Mouse (Mus musculus) testis, adult 2 months (tissue): ENCODE measurements around the gene Ugt1a9.
"Not testable (repeated sequence)": the region's sequence is repeated elsewhere in the genome, so short reads cannot be mapped to it uniquely, and the experiment has no call there.

Source experiments
- CTCF ChIP-seq: fragments of 200-500 bp; IDR thresholded peaks from 2 replicates; pipeline ENCODE4 v1.5.1; 2012; ENCODE audit warnings: low read depth, mild to moderate bottlenecking, inconsistent platforms, low read length, moderate library complexity; ENCODE audit not compliant: control insufficient read depth, insufficient read depth, insufficient replicate concordance
- POLR2A ChIP-seq: fragments of 200-500 bp; IDR thresholded peaks from 2 replicates; pipeline ENCODE4 v1.6.1; 2012; ENCODE audit warnings: low read depth, mild to moderate bottlenecking, inconsistent platforms, low read length, moderate library complexity; ENCODE audit not compliant: control insufficient read depth

DNA sequence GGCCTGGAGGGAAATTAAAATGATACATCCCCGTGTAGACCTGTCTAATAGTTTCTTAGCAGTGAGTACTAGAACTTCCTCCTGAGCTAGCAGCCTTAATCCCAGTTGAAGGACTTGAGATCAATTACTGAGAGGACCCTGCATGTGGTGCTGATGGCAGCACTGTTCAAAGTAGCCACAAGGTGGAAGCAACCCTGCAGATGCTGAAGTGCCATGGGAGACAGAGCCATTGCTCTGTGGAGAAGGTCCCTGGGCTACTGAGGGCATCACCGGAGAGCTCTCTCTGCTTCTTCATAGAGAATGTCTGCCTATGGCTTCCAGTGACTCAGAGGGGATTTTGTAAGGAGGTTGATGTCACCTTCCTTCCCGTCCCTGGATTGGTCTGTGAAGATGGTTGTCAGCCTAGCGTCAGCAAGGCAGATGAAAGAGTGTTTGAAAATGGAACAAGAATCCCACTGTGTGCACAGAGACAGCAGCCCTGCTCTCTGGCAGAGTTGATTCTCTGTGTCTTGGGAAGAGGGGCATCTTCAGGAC lies 55.3 kb downstream of the Ugt1a9 start:
- TF ChIP-seq POLR2A, CTCF: not testable (repeated sequence)
